Mouse (Mus musculus) hindbrain, embryonic 11.5 days (tissue): ENCODE results near the gene Gm10197. TPM values are rescaled to one million over a fixed set of nuclear protein-coding genes. Genes with fewer than 3 reads are reported as not detected.

Experiments used
- ATAC-seq: fragments of 200-750 bp; cut with Nextera tagmentation; 2 replicates; pipeline ENCODE4 v1.8.0; 2017; ENCODE audit warnings: mild to moderate bottlenecking, moderate TSS enrichment, moderate library complexity; ENCODE audit not compliant: low FRiP score
- DNase-seq: peaks from one replicate; pipeline ENCODE4 v3.0.0-alpha.2; 2015; ENCODE audit warnings: low spot score
- H3K27ac ChIP-seq: fragments of 300-500 bp; sonication (generic); 2 replicates; pipeline ENCODE4 v1.5.1; 2014; ENCODE audit warnings: mild to moderate bottlenecking, low read depth, low read length
- H3K27me3 ChIP-seq: fragments of 300-500 bp; sonication (generic); 2 replicates; pipeline ENCODE4 v1.6.1; 2014; ENCODE audit warnings: mild to moderate bottlenecking, low read length, moderate library complexity, mixed read lengths; ENCODE audit not compliant: control insufficient read depth, insufficient read depth
- H3K36me3 ChIP-seq: fragments of 300-500 bp; sonication (generic); 2 replicates; pipeline ENCODE4 v1.6.1; 2014; ENCODE audit warnings: mild to moderate bottlenecking, low read length, moderate library complexity, mixed read lengths; ENCODE audit not compliant: control insufficient read depth, insufficient read depth
- H3K4me1 ChIP-seq: fragments of 300-500 bp; sonication (generic); replicated peaks from 2 replicates; pipeline ENCODE4 v1.6.1; 2014; ENCODE audit warnings: low read length, mixed read lengths; ENCODE audit not compliant: control insufficient read depth, insufficient read depth
- H3K4me2 ChIP-seq: fragments of 300-500 bp; sonication (generic); replicated peaks from 2 replicates; pipeline ENCODE4 v1.6.1; 2014; ENCODE audit warnings: mild to moderate bottlenecking, low read depth, low read length
- H3K4me3 ChIP-seq: fragments of 300-500 bp; sonication (generic); 2 replicates; pipeline ENCODE4 v1.5.1; 2014; ENCODE audit warnings: low read depth, low read length
- H3K9ac ChIP-seq: fragments of 300-500 bp; sonication (generic); 2 replicates; pipeline ENCODE4 v1.6.1; 2014; ENCODE audit warnings: low read depth, low read length
- H3K9me3 ChIP-seq: fragments of 300-500 bp; sonication (generic); 2 replicates; pipeline ENCODE4 v1.6.1; 2016; ENCODE audit warnings: low read length; ENCODE audit not compliant: control insufficient read depth
- WGBS: fragments of 180-500 bp; shearing (Covaris S2); extraction: QIAGEN DNeasy Blood & Tissue Kit; methylation state at CpG from one replicate; pipeline ENCODE4 v1.1.7; 2014; 5-methylcytosine and 5-hydroxymethylcytosine counted together
- polyA plus RNA-seq: library from polyadenylated mRNA; unstranded; fragments of >200 nt; fragmentation: Nextera tagmentation; extraction: Ambion mirVana; gene quantifications from 2 replicates; pipeline ENCODE4 v1.2.1, GENCODE M21; 2014

The Gm10197 gene
- polyA plus RNA-seq, 1 experiment from 2014 or later: not detected

GRCm38 (mm10) chr19:53408398-53408797 lies 36.8 kb upstream of the Gm10197 start:
- Histone ChIP-seq H3K9ac (no peak overlapping the region), H3K4me1 (peaks cover 5% of the 10 kb centered on the region; the same call in 1 of the 2 replicates), H3K36me3 (no peaks in the 10 kb centered on the region), H3K27me3 (no peaks in the 10 kb centered on the region), H3K27ac (no peak overlapping the region), H3K4me3 (no peak overlapping the region), H3K9me3 (no peaks in the 10 kb centered on the region), H3K4me2 (no peak overlapping the region)
- ATAC-seq (no peak), DNase-seq (no peak)
- WGBS: 87% methylated on average over 8 of the region's 8 CpGs

DNA sequence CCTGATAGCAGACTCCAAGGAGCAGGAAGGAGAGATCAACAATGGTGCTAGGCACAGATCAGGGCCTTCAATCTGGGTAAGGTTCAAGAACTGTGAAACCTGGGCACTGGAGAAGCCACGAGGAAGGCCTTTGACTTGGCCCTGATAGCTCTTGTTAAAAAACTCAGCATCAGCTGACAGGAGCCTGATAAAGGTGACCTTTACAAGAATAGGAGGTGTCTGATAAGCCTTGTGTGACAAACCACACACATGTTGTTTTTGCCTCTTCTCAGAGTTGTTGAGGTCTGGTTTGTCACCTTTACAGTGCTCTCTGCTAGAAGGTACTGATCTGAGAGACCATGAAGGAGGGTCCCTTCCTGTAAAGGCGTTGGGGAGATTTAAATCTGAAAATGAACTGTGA lies 35.8 kb upstream of the Gm10197 start:
- 69% methylated on average over 2 of the region's 2 CpGs for WGBS
- DNase-seq (no peak), ATAC-seq (no peak)
- H3K9me3 ChIP-seq: no peaks in the 10 kb centered on the region
- no peak overlapping the region for H3K9ac ChIP-seq
- no peak overlapping the region for H3K4me3 ChIP-seq
- H3K4me1 ChIP-seq: peaks cover 4% of the 10 kb centered on the region; the same call in 1 of the 2 replicates
- H3K36me3 ChIP-seq: no peaks in the 10 kb centered on the region
- H3K27me3 ChIP-seq: no peaks in the 10 kb centered on the region
- no peak overlapping the region for H3K27ac ChIP-seq
- H3K4me2 ChIP-seq: no peak overlapping the region

GRCm38 (mm10) chr19:53405810-53406209 lies 34.2 kb upstream of the Gm10197 start:
- H3K27me3 ChIP-seq: no peaks in the 10 kb centered on the region

GRCm38 (mm10) chr19:53404837-53405356 lies 33.3 kb upstream of the Gm10197 start:
- no peak overlapping the region for H3K9ac ChIP-seq
- DNase-seq: no peak

More at GRCm38 (mm10) chr19:53405810-53406209, 34.2 kb upstream of the Gm10197 start:
- DNase-seq (no peak), ATAC-seq (no peak)
- WGBS: 82% methylated on average over 2 of the region's 2 CpGs
- H3K9me3 ChIP-seq: no peaks in the 10 kb centered on the region
- H3K36me3 ChIP-seq: no peaks in the 10 kb centered on the region
- H3K4me1 ChIP-seq: no peaks in the 10 kb centered on the region
- no peak overlapping the region for H3K4me3 ChIP-seq
- no peak overlapping the region for H3K9ac ChIP-seq
- no peak overlapping the region for H3K27ac ChIP-seq
- no peak overlapping the region for H3K4me2 ChIP-seq

GRCm38 (mm10) chr19:53404219-53404836 lies 32.8 kb upstream of the Gm10197 start:
- Histone ChIP-seq H3K36me3 (no peaks in the 10 kb centered on the region), H3K9me3 (no peaks in the 10 kb centered on the region), H3K4me1 (no peaks in the 10 kb centered on the region), H3K9ac (no peak overlapping the region), H3K27me3 (no peaks in the 10 kb centered on the region), H3K4me3 (no peak overlapping the region), H3K4me2 (no peak overlapping the region), H3K27ac (no peak overlapping the region)
- 88% methylated on average over 10 of the region's 10 CpGs for WGBS
- ATAC-seq (no peak), DNase-seq (no peak)

More at GRCm38 (mm10) chr19:53404837-53405356, 33.3 kb upstream of the Gm10197 start:
- Histone ChIP-seq H3K36me3 (no peaks in the 10 kb centered on the region), H3K27ac (no peak overlapping the region), H3K9me3 (no peaks in the 10 kb centered on the region), H3K4me3 (no peak overlapping the region), H3K4me1 (no peaks in the 10 kb centered on the region), H3K27me3 (no peaks in the 10 kb centered on the region), H3K4me2 (no peak overlapping the region)
- no peak for ATAC-seq
- WGBS: 64% methylated on average over 18 of the region's 18 CpGs

DNA sequence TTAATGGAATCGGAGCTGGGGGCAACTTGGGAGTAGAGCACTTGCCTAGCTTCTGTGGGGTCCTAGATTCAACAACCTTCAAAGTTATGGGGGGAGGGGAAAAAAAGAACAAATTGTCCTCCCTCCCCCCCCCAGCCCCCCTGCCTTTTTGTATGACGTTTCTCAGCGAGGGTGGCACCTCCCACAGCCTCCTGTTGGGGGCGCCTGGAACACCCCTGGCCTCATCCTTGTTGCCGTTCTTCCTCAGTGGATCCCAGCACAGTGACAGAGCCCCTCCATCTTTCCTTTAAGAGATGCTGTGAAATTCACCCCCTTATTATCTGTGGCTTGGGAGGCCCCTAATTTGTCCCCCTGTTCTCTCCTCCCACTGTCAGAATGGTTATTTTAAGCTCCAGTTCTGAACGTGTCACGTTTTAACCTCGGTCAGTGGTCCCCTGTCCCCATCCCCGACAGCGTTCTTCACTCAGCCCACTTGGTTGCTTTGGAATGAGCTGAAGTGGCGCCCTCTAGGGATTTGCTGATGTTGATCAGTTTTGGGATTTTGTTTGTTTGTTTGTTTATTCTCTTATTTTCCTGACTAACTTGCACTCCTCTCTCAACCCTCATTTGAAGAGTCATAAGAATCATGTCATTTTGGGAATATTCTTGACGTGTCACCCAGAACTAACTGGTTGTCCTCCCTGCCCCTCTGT lies 31.3 kb upstream of the Gm10197 start:
- Histone ChIP-seq H3K4me2 (no peak overlapping the region), H3K9me3 (no peaks in the 10 kb centered on the region), H3K4me3 (no peak overlapping the region), H3K27me3 (no peaks in the 10 kb centered on the region), H3K27ac (no peak overlapping the region), H3K9ac (no peak overlapping the region), H3K36me3 (no peaks in the 10 kb centered on the region), H3K4me1 (no peaks in the 10 kb centered on the region)
- WGBS: 56% methylated on average over 12 of the region's 12 CpGs
- DNase-seq: no peak
- ATAC-seq: no peak

DNA sequence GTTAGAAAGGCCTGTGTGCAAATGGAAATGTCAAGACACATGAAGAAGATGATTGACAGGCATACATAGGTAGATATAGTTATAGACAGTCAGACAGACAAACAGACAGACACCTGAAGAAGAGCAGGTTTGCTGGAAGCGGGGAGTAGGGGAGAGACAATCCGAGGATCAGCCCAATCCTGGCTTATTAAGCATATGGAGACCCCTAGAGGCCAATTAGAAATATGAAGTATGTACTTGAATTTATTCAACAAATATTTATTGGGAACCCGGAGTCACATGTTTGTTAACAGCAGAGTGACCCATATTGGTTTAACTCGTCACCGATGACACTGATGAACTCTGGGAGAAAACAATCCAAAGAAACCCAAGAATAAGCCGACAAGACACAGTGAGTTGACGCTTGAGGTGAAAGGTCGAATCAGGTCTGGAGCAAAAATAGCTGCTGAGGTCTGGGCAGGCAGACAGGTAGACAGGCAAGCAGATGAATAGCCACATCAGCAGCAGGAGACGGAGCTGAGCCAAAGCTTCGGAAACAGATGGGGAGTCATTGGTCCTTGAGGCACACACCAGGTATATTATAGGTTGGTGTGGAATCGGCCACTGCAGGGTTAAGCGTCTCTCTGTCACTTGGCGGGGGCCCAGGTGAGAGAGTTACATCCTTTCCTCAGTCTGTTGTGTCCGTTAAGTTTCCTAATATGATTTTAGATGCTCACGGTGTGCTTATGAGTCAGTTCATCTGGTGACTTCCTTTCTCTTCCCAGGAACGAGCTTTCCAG lies 29.0 kb upstream of the Gm10197 start:
- Histone ChIP-seq H3K27ac (no peak overlapping the region), H3K4me2 (no peak overlapping the region), H3K9me3 (no peaks in the 10 kb centered on the region), H3K4me1 (no peaks in the 10 kb centered on the region), H3K36me3 (no peaks in the 10 kb centered on the region), H3K27me3 (no peaks in the 10 kb centered on the region), H3K4me3 (no peak overlapping the region), H3K9ac (no peak overlapping the region)
- 87% methylated on average over 16 of the region's 16 CpGs for WGBS
- ATAC-seq (no peak), DNase-seq (no peak)

DNA sequence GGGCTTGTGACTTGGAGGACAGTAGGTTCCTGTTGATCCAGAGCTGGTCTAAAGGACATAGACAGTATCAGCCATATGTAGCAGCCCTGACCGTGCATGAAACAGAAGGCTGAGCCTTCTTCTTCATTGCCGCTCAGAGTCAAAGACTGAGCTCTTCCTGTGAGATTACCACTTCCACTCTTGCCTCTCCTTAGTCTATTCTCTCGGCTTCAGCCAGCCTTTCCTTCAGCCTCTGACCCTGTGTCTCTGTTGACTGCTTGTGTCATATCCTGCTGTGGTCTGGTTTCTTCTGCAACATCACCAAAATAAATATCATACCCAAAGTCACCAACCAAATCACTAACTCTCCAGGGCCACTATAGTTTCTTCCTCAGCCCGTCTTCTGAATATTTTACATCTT lies 27.6 kb upstream of the Gm10197 start:
- DNase-seq (no peak), ATAC-seq (no peak)
- H3K36me3 ChIP-seq: no peaks in the 10 kb centered on the region
- H3K4me3 ChIP-seq: no peak overlapping the region
- H3K27ac ChIP-seq: no peak overlapping the region
- H3K27me3 ChIP-seq: no peaks in the 10 kb centered on the region
- no peaks in the 10 kb centered on the region for H3K9me3 ChIP-seq
- no peaks in the 10 kb centered on the region for H3K4me1 ChIP-seq
- 90% methylated on average over 4 of the region's 4 CpGs for WGBS
- H3K4me2 ChIP-seq: no peak overlapping the region
- H3K9ac ChIP-seq: no peak overlapping the region
